Mouse (Mus musculus) urinary bladder, postnatal 25 days (tissue): ENCODE measurements around the gene Wnt7b.
A peak's percentile ranks its signal among the peaks of the same experiment; 100 is the strongest.

Experiments used
- DNase-seq: peaks from one replicate; pipeline ENCODE4 v3.0.0; 2022; ENCODE audit warnings: low spot score

Gene Wnt7b

DNA sequence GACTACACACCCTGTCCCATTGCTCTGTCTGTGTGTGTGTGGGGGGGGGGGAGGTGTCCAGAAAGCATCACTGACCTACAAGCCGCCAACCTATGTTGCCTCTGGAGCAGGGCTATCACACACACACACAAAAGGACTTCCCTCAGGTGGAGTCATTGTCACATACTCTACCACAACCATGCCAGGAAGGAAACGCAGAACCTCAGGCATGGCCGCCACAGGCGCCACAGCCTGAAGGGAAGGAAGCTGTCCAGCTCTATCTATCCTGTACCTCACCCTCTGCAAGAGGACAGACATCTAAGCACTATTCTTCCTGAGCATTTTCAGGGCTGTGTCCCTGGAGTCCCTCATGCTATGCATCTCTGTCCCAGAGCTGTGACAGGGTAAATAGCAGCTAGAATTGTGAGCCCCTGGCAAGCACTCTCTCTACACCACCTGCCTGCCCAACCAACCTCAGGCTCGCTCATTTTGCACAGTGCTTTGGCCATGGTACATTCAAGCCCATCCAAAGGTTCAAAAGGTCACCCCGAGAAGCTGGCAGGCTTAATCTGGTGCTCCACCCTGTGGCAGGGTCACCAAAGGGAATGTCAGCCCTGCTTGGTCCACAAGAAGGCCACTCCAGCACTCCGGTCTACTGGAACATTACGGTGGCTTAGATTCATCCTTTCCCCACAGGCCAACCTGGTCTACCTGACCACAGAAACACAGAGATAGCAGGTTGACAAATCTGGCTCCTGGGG is 12.1 kb downstream of the Wnt7b start:
- DNase-seq: no peak

GRCm38 (mm10) chr15:85569167-85569797 is 13.0 kb downstream of the Wnt7b start:
- DNase-seq: no peak

DNA sequence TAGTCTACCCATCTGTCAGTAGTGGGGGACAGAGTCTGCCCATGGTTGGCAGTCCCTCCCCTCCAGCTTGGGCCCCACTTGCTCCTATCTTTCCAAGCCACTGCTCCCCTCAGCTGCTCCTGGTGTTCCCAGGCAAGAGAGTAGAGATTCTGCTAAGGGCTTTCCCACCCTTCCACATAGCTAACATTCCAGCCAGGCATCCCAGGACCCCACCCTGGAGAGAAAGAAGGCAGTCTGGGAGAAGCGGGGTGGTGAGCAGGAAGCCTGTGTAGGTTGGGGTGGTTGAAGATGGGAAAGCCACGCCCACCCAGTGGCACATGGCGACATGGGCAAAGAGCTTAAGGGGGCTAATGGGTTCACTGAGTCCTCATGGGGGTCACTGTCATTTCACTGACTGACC is 13.9 kb downstream of the Wnt7b start:
- no peak for DNase-seq

DNA sequence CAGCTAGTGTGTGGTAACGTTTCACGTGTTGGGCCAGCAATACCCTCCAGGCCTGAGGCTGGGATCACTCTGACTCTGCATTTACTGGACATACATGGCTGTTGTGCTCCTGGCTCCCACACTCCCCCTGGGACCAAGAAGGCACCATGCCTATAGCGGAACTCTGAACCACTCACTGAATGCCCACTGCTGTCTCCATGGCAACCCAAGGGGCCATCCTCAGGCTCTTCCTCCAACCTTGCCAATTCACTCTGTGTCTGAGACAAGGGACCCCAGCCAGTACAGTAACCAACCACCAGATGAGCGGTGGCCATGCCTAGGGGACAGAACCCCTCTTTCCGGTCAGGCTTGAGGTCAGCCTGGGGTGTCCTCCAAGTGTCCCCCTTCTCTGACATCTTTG is 17.3 kb downstream of the Wnt7b start:
- no peak for DNase-seq

DNA sequence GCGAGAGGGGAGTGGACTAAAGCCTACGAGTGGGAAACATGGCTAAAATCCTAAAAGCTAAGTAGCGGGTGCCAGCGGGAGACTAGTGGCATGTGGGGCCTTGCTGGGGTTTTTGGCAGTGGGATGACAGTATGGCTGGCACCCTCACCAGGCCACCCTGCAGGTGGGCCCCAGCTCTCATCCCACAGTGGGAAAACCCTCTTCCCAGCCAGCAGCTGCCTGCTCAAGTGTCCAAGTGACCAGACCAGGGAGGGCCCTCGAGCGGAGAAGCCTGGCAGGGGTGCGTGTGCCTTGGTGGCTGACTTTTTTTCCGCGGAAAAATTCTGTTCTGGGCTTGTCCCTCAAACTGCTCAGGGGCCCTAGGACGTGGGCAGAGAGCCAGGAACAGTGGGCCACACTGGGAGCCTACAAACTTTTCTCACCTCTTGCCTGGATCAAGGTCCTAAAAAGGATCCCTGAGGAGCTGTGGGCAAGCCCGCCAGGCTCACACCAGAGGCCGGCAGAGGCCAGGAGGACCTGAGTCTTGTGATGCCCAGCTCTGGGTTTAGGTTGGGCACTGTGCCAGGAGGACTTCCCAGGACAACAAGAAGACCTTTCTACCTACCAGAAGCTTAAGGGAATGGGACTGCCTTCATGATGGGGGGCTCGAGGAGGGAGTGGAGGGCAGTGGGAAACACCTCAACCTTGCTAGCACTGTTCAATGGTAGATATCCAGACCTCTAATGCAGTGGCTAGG is 18.1 kb downstream of the Wnt7b start:
- DNase-seq: no peak

- no peak for DNase-seq
Measured at GRCm38 (mm10) chr15:85561953-85562352, 20.3 kb downstream of the Wnt7b start.

DNA sequence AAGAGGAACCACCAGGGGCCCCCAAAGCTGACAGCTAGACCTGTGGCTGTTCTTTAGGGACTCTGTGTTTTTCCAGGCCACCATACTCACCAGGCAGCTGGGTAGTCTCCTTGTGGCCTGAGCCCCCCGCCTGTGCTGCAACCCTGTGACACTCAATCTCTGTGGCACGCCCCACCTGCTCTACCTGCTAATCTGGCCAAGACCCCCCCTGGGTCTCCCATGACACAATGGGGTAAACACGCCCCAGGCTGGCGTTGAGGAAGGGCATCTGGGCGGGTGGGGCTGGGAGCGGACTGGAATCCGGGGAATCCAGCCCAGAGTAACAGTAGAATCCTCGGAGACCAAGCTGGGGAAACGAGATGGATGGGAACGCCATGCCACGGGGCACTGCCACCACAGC is 21.4 kb downstream of the Wnt7b start:
- DNase-seq: no peak

- no peak for DNase-seq
Measured at GRCm38 (mm10) chr15:85558840-85559540, 23.3 kb downstream of the Wnt7b start.

DNA sequence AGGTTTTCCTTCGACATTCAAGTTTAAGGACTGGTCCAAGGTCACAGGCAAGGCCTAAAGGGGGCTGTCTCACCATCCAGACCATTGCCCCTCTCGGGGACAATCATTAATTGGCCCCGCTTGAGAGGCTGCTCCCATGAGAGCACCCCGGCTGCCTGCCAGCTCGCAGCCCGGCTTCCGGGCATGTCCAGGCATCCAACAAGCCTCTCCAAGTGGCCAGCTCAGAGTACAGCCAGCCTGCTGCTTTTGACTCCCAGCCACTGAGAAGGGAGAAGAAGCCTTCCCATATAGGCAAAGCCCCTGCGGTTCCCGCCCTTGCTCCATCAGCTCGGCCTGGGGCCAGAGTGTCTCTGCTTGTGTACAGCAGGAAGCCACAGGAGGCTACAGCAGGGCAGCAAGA is 26.5 kb downstream of the Wnt7b start:
- no peak for DNase-seq

DNA sequence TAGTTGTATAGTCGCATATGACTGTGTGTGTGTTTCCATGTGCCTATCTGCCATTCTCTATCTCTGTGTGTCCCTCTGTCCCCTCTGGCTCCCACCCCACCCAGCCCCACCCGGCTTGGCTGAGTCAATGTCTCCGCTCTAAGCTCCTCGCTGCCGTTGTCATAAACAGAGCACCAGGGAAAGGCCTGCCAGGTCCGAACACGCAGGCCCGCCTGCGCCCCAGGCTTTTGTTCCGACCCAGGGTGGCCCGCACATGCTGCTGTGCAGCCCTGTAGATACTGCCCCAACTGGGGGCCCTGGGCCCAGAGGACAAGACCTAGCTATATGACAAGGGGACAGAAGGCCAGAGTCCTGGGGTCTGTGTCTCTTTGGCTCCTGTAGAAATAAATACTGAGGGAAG is 28.9 kb downstream of the Wnt7b start:
- DNase-seq: no peak

DNA sequence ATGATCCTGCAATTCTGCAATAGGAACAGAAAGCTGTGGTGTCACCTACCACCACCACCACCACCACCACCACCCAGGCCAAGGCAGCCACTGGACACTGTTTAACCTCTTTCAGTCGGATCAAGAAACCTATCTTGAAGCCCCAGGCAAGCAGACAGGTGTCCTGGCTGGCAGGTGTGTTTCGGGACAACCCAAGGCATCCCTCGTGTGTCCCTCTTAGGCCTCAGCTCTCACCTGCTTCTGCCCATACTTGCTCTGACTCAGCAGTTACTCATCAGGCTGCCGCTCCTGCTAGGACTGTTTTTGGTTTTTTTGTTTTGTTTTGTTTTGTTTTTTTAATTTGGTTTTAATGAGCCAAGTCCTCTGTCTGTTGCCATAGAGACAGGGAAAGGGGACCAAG is 35.8 kb downstream of the Wnt7b start:
- DNase-seq: no peak

GRCm38 (mm10) chr15:85545369-85545768 is 36.9 kb downstream of the Wnt7b start:
- no peak for DNase-seq

DNA sequence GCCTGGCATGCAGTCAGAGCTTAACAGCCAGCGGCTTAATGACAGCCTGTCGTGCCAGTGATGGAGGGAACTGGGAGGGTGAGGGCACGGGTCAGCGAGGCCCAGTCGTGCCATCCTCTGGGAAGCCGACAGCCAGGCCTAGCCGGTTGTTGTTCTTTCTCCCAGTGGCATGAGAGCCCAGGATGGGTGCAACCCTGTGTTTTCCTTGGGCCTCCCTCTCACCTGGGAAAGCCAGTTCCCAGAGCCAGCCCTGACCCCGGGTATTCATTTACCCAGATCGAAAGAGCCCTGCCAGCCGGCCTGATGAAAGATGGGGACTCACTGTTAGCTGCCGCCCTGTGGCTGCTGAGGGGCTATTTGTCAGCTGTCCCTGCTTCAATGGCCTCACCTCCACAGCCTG is 44.1 kb downstream of the Wnt7b start:
- DNase-seq: no peak

DNA sequence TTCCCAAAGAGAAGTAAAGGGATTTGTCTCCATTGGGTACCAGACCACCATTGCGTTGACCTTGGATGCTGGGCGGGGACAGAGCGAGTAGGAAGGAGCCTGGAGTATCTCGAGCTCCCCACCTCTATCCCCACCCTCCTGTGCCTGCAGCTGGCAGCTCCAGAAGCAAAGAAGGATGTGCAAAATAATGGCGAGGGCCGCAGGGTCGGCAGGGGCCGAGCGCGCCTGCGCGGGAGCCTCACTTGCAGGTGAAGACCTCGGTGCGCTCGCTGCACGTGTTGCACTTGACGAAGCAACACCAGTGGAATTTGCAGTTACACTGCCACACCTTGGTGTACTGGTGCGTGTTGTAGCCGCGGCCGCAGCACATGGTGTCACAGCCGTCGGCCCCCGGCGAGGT is 45.1 kb downstream of the Wnt7b start:
- no peak for DNase-seq

- no peak for DNase-seq
Measured at GRCm38 (mm10) chr15:85534646-85535045, 47.6 kb downstream of the Wnt7b start.

DNA sequence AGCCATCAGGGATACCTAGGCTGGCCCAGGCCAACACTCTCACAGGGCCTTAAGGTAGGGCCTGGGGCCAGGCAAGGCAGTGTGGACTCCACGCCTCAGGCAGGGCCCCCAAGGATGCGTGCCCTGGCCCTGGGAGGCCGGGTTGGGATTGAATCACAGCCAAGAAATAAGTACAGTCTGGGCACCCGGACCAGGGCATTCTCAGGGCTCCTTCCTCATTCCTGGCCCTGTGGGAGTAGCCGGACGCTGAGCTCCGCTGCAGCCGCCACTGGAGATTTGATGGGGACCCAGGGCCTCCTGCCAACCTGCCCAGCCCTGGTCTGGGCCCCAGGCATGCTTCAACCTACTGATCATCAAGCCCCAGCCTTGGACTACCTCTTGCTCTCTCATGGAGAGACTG is 48.1 kb downstream of the Wnt7b start:
- peak; percentile 44 for DNase-seq

DNA sequence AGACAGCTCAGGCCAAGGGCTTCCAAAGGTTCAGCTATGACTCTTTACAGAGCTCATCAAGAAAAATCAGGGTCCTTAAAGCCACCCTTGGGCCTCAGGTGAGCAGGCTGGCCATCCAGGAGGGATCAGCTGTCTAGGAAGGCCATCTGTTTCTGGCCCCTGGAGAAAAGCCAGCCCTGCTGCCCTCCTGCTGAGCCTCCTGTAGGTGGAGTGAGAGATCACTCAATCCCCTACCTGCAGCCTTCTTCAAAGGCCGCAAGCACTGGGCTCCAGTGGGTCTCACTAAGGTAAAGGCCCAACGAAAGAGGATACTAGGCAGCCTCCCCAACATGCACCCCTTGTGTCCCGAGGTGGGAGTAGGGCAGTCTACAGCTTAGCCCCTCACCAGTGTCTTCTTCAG is 50.2 kb downstream of the Wnt7b start:
- no peak for DNase-seq

DNA sequence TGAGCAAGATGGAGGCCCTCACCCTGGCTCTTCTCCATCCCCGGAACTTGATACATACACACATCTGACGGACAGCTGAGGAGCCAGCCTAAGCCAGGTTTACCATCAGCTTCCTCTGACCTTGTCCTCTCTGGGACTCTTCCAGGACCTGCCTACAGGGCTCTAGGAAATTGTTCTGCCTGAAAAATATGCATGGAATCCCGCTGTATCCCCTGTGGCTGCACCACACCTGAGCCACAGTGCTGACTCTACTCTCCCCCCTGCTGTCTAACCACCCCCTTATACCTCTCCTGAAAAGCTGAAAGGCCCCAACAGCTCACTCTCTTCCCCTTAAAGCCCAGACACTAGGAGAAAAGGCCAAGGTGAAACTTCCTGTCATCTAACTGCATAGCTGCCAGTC is 52.4 kb downstream of the Wnt7b start:
- no peak for DNase-seq

- DNase-seq: no peak
Measured at GRCm38 (mm10) chr15:85524404-85524950, 57.8 kb downstream of the Wnt7b start.

DNA sequence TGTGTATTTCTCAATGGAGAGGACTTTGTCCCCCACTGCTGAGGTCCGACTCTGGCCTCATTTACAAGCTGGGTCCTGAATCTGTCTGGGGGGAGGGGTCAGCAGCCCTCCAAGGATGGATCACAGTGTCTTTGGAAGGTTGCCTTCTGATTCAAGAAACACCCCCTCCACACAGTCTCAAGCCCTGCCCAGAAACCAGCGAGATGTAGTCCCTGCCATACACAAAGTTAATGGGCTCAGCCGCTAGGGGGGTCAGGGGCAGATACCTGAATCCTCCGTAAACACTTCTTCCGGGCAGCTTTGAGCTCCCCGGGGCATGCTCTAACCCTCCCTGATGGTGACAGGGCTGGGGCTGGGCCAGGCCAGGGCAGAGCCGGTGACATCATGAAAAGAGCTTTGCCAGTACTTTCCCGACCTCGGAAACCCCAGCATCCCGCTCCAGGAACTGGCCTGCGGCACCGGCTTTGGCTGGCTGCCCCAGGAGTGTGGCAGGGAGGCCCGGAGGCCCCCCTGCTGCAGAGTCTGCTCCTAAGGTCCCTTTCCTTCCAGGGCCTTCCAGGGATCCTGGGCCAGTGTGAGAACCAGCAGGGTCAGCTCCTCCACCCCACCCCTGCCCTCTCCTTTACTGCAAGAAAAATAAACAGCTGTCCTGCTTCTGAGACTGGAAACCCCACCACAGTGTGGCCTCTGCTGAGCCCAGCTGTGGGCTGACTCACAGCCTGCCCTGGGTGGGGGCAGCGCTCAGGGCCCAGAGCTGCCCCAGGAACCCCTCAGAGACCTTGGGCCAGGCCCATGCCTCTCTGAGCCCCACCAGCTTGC is 58.9 kb downstream of the Wnt7b start:
- peak; percentile 50 for DNase-seq

DNA sequence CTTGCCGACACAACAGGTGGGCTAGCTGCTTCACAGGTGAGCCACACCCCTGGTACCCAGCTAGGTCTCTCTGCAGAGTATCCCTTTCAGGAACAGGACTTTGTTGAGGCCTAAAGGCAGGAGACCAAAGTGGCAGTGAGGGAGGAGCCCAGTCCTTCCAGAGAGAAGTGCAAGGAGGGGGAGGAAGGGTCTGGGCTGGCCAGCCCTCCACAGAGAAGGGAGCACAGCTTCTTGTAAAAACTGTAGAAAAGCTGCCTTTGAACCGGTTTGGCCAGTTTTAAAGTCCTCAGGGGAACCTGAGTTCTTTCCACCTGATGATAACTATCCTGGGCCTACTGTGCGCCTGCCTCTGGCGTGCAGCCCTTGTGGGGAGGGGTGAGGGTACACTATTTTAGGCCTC is 62.8 kb downstream of the Wnt7b start:
- no peak for DNase-seq
